Mouse (Mus musculus) CH12.LX (cell line): ENCODE measurements at regions not wholly inside any gene's neighbourhood (a gene's known extent, or its start where the extent isn't known, plus 50 kb on each side); places are given as distances from the start of the nearest gene placed in this dataset.

Source experiments
- DNase-seq: peaks from one replicate; pipeline ENCODE4 v3.0.0-alpha.2; 2013; ENCODE audit errors: extremely low read depth
- H3K27ac ChIP-seq: 2 replicates; pipeline ENCODE4 v1.5.1; 2012; ENCODE audit warnings: low read depth, mild to moderate bottlenecking, control low read depth, moderate library complexity; ENCODE audit not compliant: insufficient read depth
- H3K27me3 ChIP-seq: replicated peaks from 2 replicates; pipeline ENCODE3; 2012; ENCODE audit warnings: inconsistent platforms
- H3K36me3 ChIP-seq, 2 experiments: replicated peaks in 1 of 2; 2 replicates each; pipeline versions ENCODE3 to v1.6.1; 2012; ENCODE audit warnings: inconsistent platforms in 1 of 2, low read length in 1 of 2, mild to moderate bottlenecking in 1 of 2, mixed read lengths in 1 of 2, moderate library complexity in 1 of 2; ENCODE audit not compliant: control insufficient read depth in 1 of 2, insufficient read depth in 1 of 2
- H3K4me1 ChIP-seq, 2 experiments: 2 replicates each; pipeline ENCODE4 v1.6.1; 2012; ENCODE audit warnings: inconsistent platforms in 1 of 2, moderate library complexity in 1 of 2; ENCODE audit not compliant: insufficient read depth in 2 of 2, control insufficient read depth in 1 of 2
- H3K4me2 ChIP-seq: 2 replicates; pipeline ENCODE4 v1.6.1; 2012; ENCODE audit warnings: low read depth, mild to moderate bottlenecking, control low read depth; ENCODE audit not compliant: poor library complexity, insufficient read depth, severe bottlenecking
- H3K4me3 ChIP-seq, 3 experiments: fragments of 150-350 bp in 1 of 3; sonication (generic) in 1 of 3; replicated peaks in 1 of 3; 2 replicates each; pipeline versions ENCODE3 to v1.5.1; 2011 to 2012; ENCODE audit warnings: low read depth in 2 of 3, low read length in 2 of 3, mild to moderate bottlenecking in 2 of 3, moderate library complexity in 2 of 3, control low read depth in 1 of 3, improper control_type of control experiment in 1 of 3, inconsistent platforms in 1 of 3, mixed read lengths in 1 of 3; ENCODE audit not compliant: poor library complexity in 1 of 3
- H3K79me2 ChIP-seq: replicated peaks from 2 replicates; pipeline ENCODE4 v1.6.1; 2012; ENCODE audit warnings: mild to moderate bottlenecking, moderate library complexity; ENCODE audit not compliant: control insufficient read depth, poor library complexity, insufficient read depth, severe bottlenecking; ENCODE audit errors: extremely low read depth
- H3K9ac ChIP-seq: 2 replicates; pipeline ENCODE4 v1.6.1; 2012; ENCODE audit warnings: low read depth, mild to moderate bottlenecking, control low read depth, moderate library complexity; ENCODE audit not compliant: insufficient read depth
- H3K9me3 ChIP-seq: replicated peaks from 2 replicates; pipeline ENCODE3; 2012; ENCODE audit warnings: low read length, inconsistent platforms, mixed read lengths
- BHLHE40 ChIP-seq: IDR thresholded peaks from 2 replicates; pipeline ENCODE4 v1.6.1; 2011; ENCODE audit warnings: mild to moderate bottlenecking, low read depth, low read length, improper control_type of control experiment
- CTCF ChIP-seq, 2 experiments: IDR thresholded peaks in 1 of 2; conservative IDR thresholded peaks in 1 of 2; 2 replicates each; pipeline ENCODE4 v1.5.1; 2011 to 2012; ENCODE audit warnings: low read depth in 2 of 2, low read length in 2 of 2, improper control_type of control experiment in 1 of 2, inconsistent platforms in 1 of 2, mild to moderate bottlenecking in 1 of 2, moderate library complexity in 1 of 2
- E2F4 ChIP-seq: IDR thresholded peaks from 2 replicates; pipeline ENCODE4 v1.6.1; 2011; ENCODE audit warnings: low read depth, low read length, improper control_type of control experiment; ENCODE audit not compliant: insufficient replicate concordance
- EP300 ChIP-seq: IDR thresholded peaks from 2 replicates; pipeline ENCODE4 v1.6.1; 2011; ENCODE audit warnings: low read length, improper control_type of control experiment
- HCFC1 ChIP-seq: IDR thresholded peaks from 2 replicates; pipeline ENCODE4 v1.6.1; 2012; ENCODE audit warnings: low read depth, mild to moderate bottlenecking, inconsistent platforms, low read length, improper control_type of control experiment
- IRF4 ChIP-seq: IDR thresholded peaks from 2 replicates; pipeline ENCODE4 v1.6.1; 2014; ENCODE audit warnings: low read depth, mild to moderate bottlenecking, inconsistent platforms, low read length, improper control_type of control experiment
- JUND ChIP-seq: conservative IDR thresholded peaks from 2 replicates; pipeline ENCODE4 v1.6.1; 2011; ENCODE audit warnings: low read depth, low read length, improper control_type of control experiment
- ZC3H11A ChIP-seq: IDR thresholded peaks from 2 replicates; pipeline ENCODE4 v1.6.1; 2012; ENCODE audit warnings: low read depth, mild to moderate bottlenecking, inconsistent platforms, low read length, improper control_type of control experiment
- ZNF384 ChIP-seq: IDR thresholded peaks from 2 replicates; pipeline ENCODE4 v1.6.1; 2012; ENCODE audit warnings: low read depth, low read length, improper control_type of control experiment, inconsistent platforms
- dilution Hi-C: fragments of 300-500 bp; cut with MboI; formaldehyde crosslinking; loops from 2 replicates; pipeline ENCODE4 v1.14.3; 2020; ENCODE audit warnings: low sequenced_read_pairs; ENCODE audit not compliant: extremely low pct_unique_long_range_greater_than_20kb, extremely low pct_ligation_motif_present
- in situ Hi-C: fragments of 300-500 bp; cut with MboI; formaldehyde crosslinking; loops from 3 replicates; pipeline ENCODE4 v1.14.3; 2019; ENCODE audit warnings: low sequenced_read_pairs, low pct_ligation_motif_present, low pct_unique_long_range_greater_than_20kb, mixed read lengths

DNA sequence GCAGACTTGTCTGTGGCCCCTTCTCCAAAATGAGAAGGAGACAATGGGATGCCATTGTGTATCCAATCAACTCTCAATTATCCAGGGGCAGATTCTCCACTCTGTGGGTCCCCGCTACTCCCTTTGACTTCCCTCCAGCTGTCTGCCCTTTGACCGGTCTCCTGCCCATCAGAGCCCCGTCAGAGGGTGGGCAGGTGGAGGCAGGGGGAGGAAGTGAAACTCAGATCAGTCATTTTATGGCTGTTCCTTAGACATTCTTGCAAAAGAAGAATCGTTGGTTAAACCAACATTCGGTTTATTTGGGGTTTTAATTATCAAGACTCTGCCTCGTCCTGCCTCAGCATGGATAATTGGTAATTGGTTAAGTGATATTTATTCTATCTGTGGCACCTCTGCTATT, 77.7 kb upstream of the Phox2b start:
- Histone ChIP-seq H3K4me1 (peaks cover 3 to 14% of the 10 kb centered on the region in 2 experiments; a peak in 3 of 4 replicates), H3K4me3 (no peak overlapping the region), H3K36me3 (no peaks in the 10 kb centered on the region), H3K27ac (no peak overlapping the region), H3K4me2 (0 out of 2 replicates have a peak overlapping the region, but pooled peaks have one; percentile 16), H3K9me3 (no peaks in the 10 kb centered on the region), H3K27me3 (no peaks in the 10 kb centered on the region), H3K9ac (no peak overlapping the region), H3K79me2 (no peaks in the 10 kb centered on the region)
- in situ Hi-C loops, result no loop called here
- TF ChIP-seq EP300 (peak; percentile 79), IRF4 (peak; percentile 84), JUND (no peak)
- dilution Hi-C loops, result no loop called here
- peak; percentile 41 for DNase-seq

DNA sequence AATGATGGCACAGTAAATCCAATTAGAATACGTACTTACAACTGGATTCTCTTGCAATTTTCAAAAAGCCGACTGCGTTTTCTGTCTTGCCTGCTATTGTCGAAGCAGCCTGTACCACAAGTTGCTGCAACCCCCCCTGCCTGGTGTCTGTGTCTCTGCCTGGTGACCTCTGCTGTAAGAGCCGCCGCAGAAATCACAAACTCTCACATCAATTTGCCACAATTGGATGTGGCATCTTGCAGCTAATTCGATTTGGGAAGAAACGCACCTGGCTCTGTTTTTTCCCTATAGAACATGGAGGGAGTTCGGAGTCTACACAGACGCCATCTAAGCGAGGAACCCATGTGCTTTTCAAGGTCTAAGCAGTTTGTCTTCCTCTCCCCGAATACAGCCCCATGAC, 80.1 kb upstream of the Phox2b start:
- no peak overlapping the region for H3K27ac ChIP-seq
- no peaks in the 10 kb centered on the region for H3K79me2 ChIP-seq
- no peak for TF ChIP-seq EP300
- no peak for TF ChIP-seq CTCF (conservative IDR thresholded peaks at IDR 0.05 in 1 of 2, IDR thresholded peaks at IDR 0.05 in 1 of 2; ENCODE audit: low read depth in 2 of 2, low read length in 2 of 2)
- TF ChIP-seq BHLHE40, result no peak
- TF ChIP-seq E2F4, result no peak
- no peaks in the 10 kb centered on the region for H3K36me3 ChIP-seq
- no peaks in the 10 kb centered on the region for H3K27me3 ChIP-seq
- H3K4me1 ChIP-seq, result peaks cover 3 to 14% of the 10 kb centered on the region in 2 experiments; a peak in 3 of 4 replicates
- no peak overlapping the region for H3K4me3 ChIP-seq
- dilution Hi-C loops, result no loop called here
- in situ Hi-C loops, result no loop called here
- H3K9ac ChIP-seq, result no peak overlapping the region
- no peak for DNase-seq
- H3K9me3 ChIP-seq, result no peaks in the 10 kb centered on the region
- H3K4me2 ChIP-seq, result no peak overlapping the region

DNA sequence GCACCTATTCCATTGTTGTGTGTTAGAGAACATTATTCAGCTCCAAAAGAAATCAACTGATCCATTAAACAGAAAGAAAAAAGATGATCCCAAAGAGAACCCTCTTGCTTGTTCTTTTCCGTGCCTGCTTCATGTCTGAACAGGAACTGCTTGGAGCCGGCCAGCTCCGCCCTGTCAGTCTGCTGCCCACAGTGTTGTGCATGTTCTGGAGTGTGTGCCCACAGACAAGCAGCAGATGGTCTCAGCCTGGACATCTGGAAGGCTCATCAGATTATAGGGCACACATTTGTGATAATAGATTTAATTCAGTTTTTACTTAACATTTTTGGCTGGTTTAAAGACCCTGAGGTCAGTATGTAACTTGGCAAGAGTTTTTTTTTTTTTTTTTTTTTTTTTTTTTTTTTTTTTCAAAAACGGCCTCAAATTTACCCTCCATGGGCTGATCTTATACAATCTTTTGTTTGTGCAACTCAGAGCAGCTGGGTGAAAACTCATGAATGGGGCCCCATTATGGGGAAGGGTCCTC, 70.9 kb upstream of the Tmem33 start:
- no peak for TF ChIP-seq ZC3H11A
- no peak for TF ChIP-seq HCFC1
- peak; percentile 83 for TF ChIP-seq ZNF384
- Histone ChIP-seq H3K4me3 (no peak overlapping the region), H3K4me2 (peak overlapping the region; percentile 21; the same call in 1 of the 2 replicates), H3K36me3 (no peaks in the 10 kb centered on the region), H3K4me1 (no peaks in the 10 kb centered on the region), H3K9ac (no peak overlapping the region; the same call in 1 of the 2 replicates), H3K27me3 (no peaks in the 10 kb centered on the region), H3K27ac (no peak overlapping the region), H3K79me2 (no peaks in the 10 kb centered on the region), H3K9me3 (no peaks in the 10 kb centered on the region)
- in situ Hi-C loops (no loop called here), dilution Hi-C loops (no loop called here)
- DNase-seq, result no peak
